In genomic region chr2:92198126-92198525, GRCm38 (mm10) we compare ENCODE assay signal across 15 mouse cellular contexts.
DNase-seq lines count a peak whose midpoint lies in the region; ATAC-seq and TF ChIP-seq lines count a peak whose summit lies in the region.
"Had no signal": no experiment of that assay in that cellular context is flagged by ENCODE, and none has a peak within 500 bp of the region (broad histone marks: within the 10 kb centered on the region; RNA-seq: fewer than 3 reads in every experiment).

No protein-coding gene starts in this region.

- no peak; the same call in 1 of the 2 replicates for ATAC-seq in forebrain, embryonic 13.5 days
- ATAC-seq in neural tube, embryonic 14.5 days (ENCODE audit: low read depth), result no peak
- ATAC-seq in intestine, postnatal 0 days, result no peak
- ATAC-seq: inflammation-experienced regulatory T-cells, adult 6 months; liver, postnatal 0 days; Patski had no signal

- no peak overlapping the region for H3K9ac ChIP-seq in forebrain, embryonic 13.5 days
- H3K9ac ChIP-seq in neural tube, embryonic 14.5 days (replicated peaks; ENCODE audit: low read depth, low read length), result no peak overlapping the region
- H3K9ac ChIP-seq in intestine, postnatal 0 days (ENCODE audit: low read depth, low read length), result no peak overlapping the region
- H3K9ac ChIP-seq: kidney, embryonic 15.5 days; limb, embryonic 15.5 days; liver, postnatal 0 days had no signal

- H3K9me3 ChIP-seq in forebrain, embryonic 13.5 days (replicated peaks), result no peaks in the 10 kb centered on the region
- H3K9me3 ChIP-seq in forebrain, embryonic 10.5 days, result no peaks in the 10 kb centered on the region
- no peaks in the 10 kb centered on the region for H3K9me3 ChIP-seq in neural tube, embryonic 14.5 days (ENCODE audit: control insufficient read depth, low read length)
- no peaks in the 10 kb centered on the region for H3K9me3 ChIP-seq in intestine, postnatal 0 days (ENCODE audit: control insufficient read depth)
- H3K9me3 ChIP-seq: kidney, embryonic 15.5 days; limb, embryonic 15.5 days had no signal

- peak overlapping the region; percentile 1; the same call in 1 of the 2 replicates for H3K4me2 ChIP-seq in forebrain, embryonic 13.5 days
- peak overlapping the region; percentile 11; the same call in 1 of the 2 replicates for H3K4me2 ChIP-seq in neural tube, embryonic 14.5 days (ENCODE audit: low read depth, low read length)
- H3K4me2 ChIP-seq in intestine, postnatal 0 days (replicated peaks; ENCODE audit: low read depth), result no peak overlapping the region
- H3K4me2 ChIP-seq: kidney, embryonic 15.5 days; limb, embryonic 15.5 days had no signal

- peak overlapping the region; percentile 20; the same call in 1 of the 2 replicates for H3K27ac ChIP-seq in forebrain, embryonic 13.5 days
- H3K27ac ChIP-seq in forebrain, embryonic 10.5 days, result no peak overlapping the region
- H3K27ac ChIP-seq in layer of hippocampus, adult 2 months, result peak overlapping the region; percentile 78
- peak overlapping the region; percentile 48 for H3K27ac ChIP-seq in neural tube, embryonic 14.5 days (ENCODE audit: low read depth, low read length)
- H3K27ac ChIP-seq in intestine, postnatal 0 days (ENCODE audit: low read depth, low read length), result no peak overlapping the region
- H3K27ac ChIP-seq: kidney, embryonic 15.5 days; limb, embryonic 15.5 days had no signal

- WGBS in forebrain, embryonic 13.5 days, result 42% methylated on average over 6 of the region's 6 CpGs
- 81% methylated on average over 6 of the region's 6 CpGs for WGBS in forebrain, embryonic 10.5 days
- WGBS in neural tube, embryonic 14.5 days, result 47% methylated on average over 6 of the region's 6 CpGs
- WGBS in intestine, postnatal 0 days, result 57% methylated on average over 6 of the region's 6 CpGs

- TF ChIP-seq CTCF in layer of hippocampus, adult 2 months (conservative IDR thresholded peaks at IDR 0.05), result no peak
- TF ChIP-seq CTCF in intestine, postnatal 0 days (IDR thresholded peaks at IDR 0.05; ENCODE audit: low read depth), result no peak

- H3K4me1 ChIP-seq in forebrain, embryonic 13.5 days, result peaks cover 31% of the 10 kb centered on the region
- peaks cover 20% of the 10 kb centered on the region; the same call in 1 of the 2 replicates for H3K4me1 ChIP-seq in forebrain, embryonic 10.5 days
- H3K4me1 ChIP-seq in neural tube, embryonic 14.5 days (ENCODE audit: control insufficient read depth, insufficient read depth, low read length), result peaks cover 14% of the 10 kb centered on the region; the same call in 1 of the 2 replicates
- H3K4me1 ChIP-seq in intestine, postnatal 0 days (replicated peaks; ENCODE audit: control insufficient read depth, insufficient read depth, low read length), result no peaks in the 10 kb centered on the region

- H3K27me3 ChIP-seq in forebrain, embryonic 13.5 days, result no peaks in the 10 kb centered on the region
- H3K27me3 ChIP-seq in forebrain, embryonic 10.5 days (ENCODE audit: poor library complexity, severe bottlenecking), result no peaks in the 10 kb centered on the region
- H3K27me3 ChIP-seq in neural tube, embryonic 14.5 days (ENCODE audit: control insufficient read depth, insufficient read depth, low read length), result no peaks in the 10 kb centered on the region
- H3K27me3 ChIP-seq in intestine, postnatal 0 days (replicated peaks; ENCODE audit: control insufficient read depth, insufficient read depth, low read length), result no peaks in the 10 kb centered on the region
- H3K27me3 ChIP-seq: kidney, embryonic 15.5 days; limb, embryonic 15.5 days; Patski had no signal

- H3K36me3 ChIP-seq in forebrain, embryonic 13.5 days (ENCODE audit: poor library complexity, severe bottlenecking), result no peaks in the 10 kb centered on the region
- H3K36me3 ChIP-seq in forebrain, embryonic 10.5 days (replicated peaks), result no peaks in the 10 kb centered on the region
- no peaks in the 10 kb centered on the region for H3K36me3 ChIP-seq in neural tube, embryonic 14.5 days (ENCODE audit: control insufficient read depth, insufficient read depth, low read length)
- no peaks in the 10 kb centered on the region for H3K36me3 ChIP-seq in intestine, postnatal 0 days (ENCODE audit: control insufficient read depth, insufficient read depth)
- H3K36me3 ChIP-seq: kidney, embryonic 15.5 days; limb, embryonic 15.5 days had no signal

- DNase-seq in forebrain, embryonic 10.5 days (ENCODE audit: extremely low spot score, low spot score), result no peak
- no peak for DNase-seq in layer of hippocampus, adult 2 months (ENCODE audit: low spot score in 2 of 2)
- DNase-seq in layer of hippocampus, postnatal 14 days (ENCODE audit: low spot score in 2 of 2), result no peak
- peak; percentile 13 for DNase-seq in right cerebral cortex, postnatal 25 days
- no peak for DNase-seq in right cerebral cortex, postnatal 36 days (ENCODE audit: low spot score in 2 of 2)
- DNase-seq: cerebellum, adult 11-12 months; liver, postnatal 0 days; thymus, adult 2 months had no signal

- H3K4me3 ChIP-seq in forebrain, embryonic 13.5 days, result no peak overlapping the region
- H3K4me3 ChIP-seq in forebrain, embryonic 10.5 days, result no peak overlapping the region
- peak overlapping the region; percentile 10; the same call in 1 of the 2 replicates for H3K4me3 ChIP-seq in layer of hippocampus, adult 2 months
- H3K4me3 ChIP-seq in neural tube, embryonic 14.5 days (ENCODE audit: low read depth, low read length), result no peak overlapping the region
- no peak overlapping the region for H3K4me3 ChIP-seq in intestine, postnatal 0 days (ENCODE audit: low read depth, low read length)
- H3K4me3 ChIP-seq: kidney, embryonic 15.5 days; limb, embryonic 15.5 days had no signal

Comparison
In these comparisons a context has a peak if more than half of its experiments do, and no peak if none do; other contexts are left out.
1. H3K27ac ChIP-seq: peak in forebrain, embryonic 13.5 days (single experiment), layer of hippocampus, adult 2 months (single experiment) and neural tube, embryonic 14.5 days (single experiment); none in forebrain, embryonic 10.5 days (single experiment) and intestine, postnatal 0 days (single experiment).